Mouse (Mus musculus): ENCODE data around the gene Vmn2r91. TPM values are rescaled to one million over a fixed set of nuclear protein-coding genes. Genes with fewer than 3 reads are reported as not detected.
"Not testable (repeated sequence)": the region's sequence is repeated elsewhere in the genome, so short reads cannot be mapped to it uniquely, and the experiment has no call there.

Gene Vmn2r91
- total RNA-seq (2018; cell fraction: chromatin; rRNA removed), result not detected
- not detected for total RNA-seq (2018; cell fraction: cytosol; rRNA removed)
- total RNA-seq (2018; cell fraction: nucleus; rRNA removed), result not detected
- polyA plus RNA-seq (2018), result not detected in 3 replicates

DNA sequence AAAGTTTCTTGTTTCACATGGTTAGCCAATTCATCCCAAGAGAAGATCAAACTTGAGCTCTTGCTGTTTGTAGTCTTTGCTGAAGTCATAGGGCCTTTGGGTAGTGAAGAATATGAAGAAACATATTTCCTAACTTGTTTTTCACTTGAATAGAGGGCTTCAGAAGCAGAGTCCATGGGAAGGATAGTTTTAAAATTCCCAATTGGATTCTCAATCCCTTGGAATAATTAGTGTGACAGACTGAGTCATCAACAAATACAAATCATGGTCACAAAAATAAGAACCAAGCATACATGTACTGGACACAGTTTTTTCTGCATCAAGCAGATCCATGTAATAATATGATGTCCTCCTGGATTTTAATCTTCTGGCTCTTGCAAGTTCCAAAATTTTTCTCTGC, at the start of gene Vmn2r91:
Gene Vmn2r91 (plus strand): TSS at position 301 of the 400 bp plus-strand sequence.
- H3K36me3 ChIP-seq (ENCODE audit: inconsistent target); H3K4me3 ChIP-seq (ENCODE audit: inconsistent target); H3K79me2 ChIP-seq (ENCODE audit: inconsistent target); H3K27ac ChIP-seq: not testable (repeated sequence)

DNA sequence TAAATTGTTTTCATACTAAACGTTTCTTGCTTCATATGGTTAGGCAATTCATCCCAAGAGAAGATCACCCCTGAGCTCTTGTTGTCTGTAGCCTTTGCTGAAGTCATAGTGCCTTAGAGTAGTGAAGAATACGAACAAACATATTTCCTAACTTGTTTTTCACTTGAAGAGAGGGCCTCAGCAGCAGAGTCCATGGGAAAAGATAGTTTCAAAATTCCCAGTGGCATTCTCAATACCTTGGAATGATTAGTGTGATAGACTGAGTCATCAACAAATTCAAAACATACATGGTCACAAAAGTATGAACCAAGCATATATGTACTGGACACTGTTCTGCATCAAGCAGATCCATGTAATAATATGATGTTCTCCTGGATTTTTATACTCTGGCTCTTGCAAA, 35.7 kb upstream of the Vmn2r91 start, which contains the start of gene Vmn2r124:
Gene Vmn2r124 (plus strand): TSS at position 301 of the 400 bp plus-strand sequence.
- WGBS (ENCODE audit: missing documents), result 50% methylated on average over 2 of the region's 2 CpGs
- H3K27ac ChIP-seq, result no peak within 1 kb of the TSS

GRCm38 (mm10) chr17:18095626-18096025, 10.8 kb downstream of the Vmn2r91 start:
- not testable (repeated sequence) for H3K4me3 ChIP-seq (ENCODE audit: inconsistent target); H3K36me3 ChIP-seq (ENCODE audit: inconsistent target); H3K27ac ChIP-seq; H3K79me2 ChIP-seq (ENCODE audit: inconsistent target)
- WGBS (ENCODE audit: missing documents), result 83% methylated on average over 1 of the region's 1 CpGs

More for the DNA sequence above, 35.7 kb upstream of the Vmn2r91 start, which contains the start of gene Vmn2r124:
- Histone ChIP-seq H3K4me3 (ENCODE audit: inconsistent target) (no peak within 1 kb of the TSS), H3K79me2 (ENCODE audit: inconsistent target) (no peaks in the 10 kb centered on the region), H3K36me3 (ENCODE audit: inconsistent target) (no peaks in the 10 kb centered on the region)

GRCm38 (mm10) chr17:18102265-18102664, 17.4 kb downstream of the Vmn2r91 start:
- not testable (repeated sequence) for H3K27ac ChIP-seq; H3K79me2 ChIP-seq (ENCODE audit: inconsistent target); H3K36me3 ChIP-seq (ENCODE audit: inconsistent target); H3K4me3 ChIP-seq (ENCODE audit: inconsistent target)
- WGBS (ENCODE audit: missing documents), result 90% methylated on average over 3 of the region's 3 CpGs

GRCm38 (mm10) chr17:18151587-18151986, 66.8 kb downstream of the Vmn2r91 start, which contains the start of gene Vmn2r92:
Gene Vmn2r92 (plus strand): TSS chr17:18151887.
- WGBS (ENCODE audit: missing documents), result 70% methylated on average over 1 of the region's 1 CpGs
- not testable (repeated sequence) for H3K79me2 ChIP-seq (ENCODE audit: inconsistent target); H3K27ac ChIP-seq; H3K36me3 ChIP-seq (ENCODE audit: inconsistent target); H3K4me3 ChIP-seq (ENCODE audit: inconsistent target)

- not testable (repeated sequence) for H3K4me3 ChIP-seq (ENCODE audit: inconsistent target); H3K27ac ChIP-seq; H3K79me2 ChIP-seq (ENCODE audit: inconsistent target); H3K36me3 ChIP-seq (ENCODE audit: inconsistent target)
- WGBS (ENCODE audit: missing documents), result 79% methylated on average over 1 of the region's 2 CpGs
Observed at GRCm38 (mm10) chr17:18161194-18161593, 76.4 kb downstream of the Vmn2r91 start.

Other genes with a start within 250 kb of the Vmn2r91 start
- gene Has1, start 229.8 kb upstream of the Vmn2r91 start, polyA plus RNA-seq (2018), result not detected in 3 replicates
- gene Fpr1, start 201.1 kb upstream of the Vmn2r91 start, polyA plus RNA-seq (2018), result 1.2 to 2.3 TPM (median 2.2 TPM) in 3 replicates
- 1.1 to 6.3 TPM (median 2.6 TPM) in 3 replicates for gene Fpr2, start 197.2 kb upstream of the Vmn2r91 start, polyA plus RNA-seq (2018)
- not detected in 3 replicates for gene Fpr3, start 197.2 kb upstream of the Vmn2r91 start, polyA plus RNA-seq (2018)
- gene Fpr-rs4, start 63.3 kb upstream of the Vmn2r91 start, polyA plus RNA-seq (2018), result not detected in 3 replicates
- not detected in 3 replicates for gene Vmn2r124, start 35.6 kb upstream of the Vmn2r91 start, polyA plus RNA-seq (2018)
- not detected in 3 replicates for gene Vmn2r92, start 66.9 kb downstream of the Vmn2r91 start, polyA plus RNA-seq (2018)
- gene Vmn2r94, start 192.7 kb downstream of the Vmn2r91 start, polyA plus RNA-seq (2018), result not detected in 3 replicates
- not detected in 3 replicates for gene Vmn2r93, start 213.1 kb downstream of the Vmn2r91 start, polyA plus RNA-seq (2018)

All from macrophage (primary cell).